Mouse (Mus musculus) lung, postnatal 0 days (tissue): Measurements from ENCODE around the gene Pafah1b3. TPM values are rescaled to one million over a fixed set of nuclear protein-coding genes. Genes with fewer than 3 reads are reported as not detected.
A peak's percentile ranks its signal among the peaks of the same experiment; 100 is the strongest.

Experiments used
- ATAC-seq: fragments of 200-750 bp; cut with Nextera tagmentation; 2 replicates; pipeline ENCODE4 v1.8.0; 2017; ENCODE audit warnings: moderate library complexity
- DNase-seq: peaks from one replicate; pipeline ENCODE4 v3.0.0-alpha.2; 2016; ENCODE audit warnings: low spot score
- H3K27ac ChIP-seq: fragments of 300-500 bp; sonication (generic); 2 replicates; pipeline ENCODE4 v1.5.1; 2014; ENCODE audit warnings: antibody characterized with exemption, mild to moderate bottlenecking, low read length, mixed read lengths
- H3K27me3 ChIP-seq: fragments of 300-500 bp; sonication (generic); replicated peaks from 2 replicates; pipeline ENCODE4 v1.6.1; 2014; ENCODE audit warnings: low read length, mixed read lengths; ENCODE audit not compliant: insufficient read depth
- H3K36me3 ChIP-seq: fragments of 300-500 bp; sonication (generic); 2 replicates; pipeline ENCODE4 v1.6.1; 2014; ENCODE audit warnings: low read length, mixed read lengths; ENCODE audit not compliant: insufficient read depth
- H3K4me1 ChIP-seq: fragments of 300-500 bp; sonication (generic); 2 replicates; pipeline ENCODE4 v1.6.1; 2014; ENCODE audit warnings: antibody characterized with exemption, low read depth, low read length, mixed read lengths; ENCODE audit not compliant: insufficient read depth
- H3K4me2 ChIP-seq: fragments of 300-500 bp; sonication (generic); replicated peaks from 2 replicates; pipeline ENCODE4 v1.6.1; 2014; ENCODE audit warnings: low read depth, mild to moderate bottlenecking, low read length, moderate library complexity, mixed read lengths
- H3K4me3 ChIP-seq: fragments of 300-500 bp; sonication (generic); 2 replicates; pipeline ENCODE4 v1.5.1; 2014; ENCODE audit warnings: low read depth, low read length
- H3K9ac ChIP-seq: fragments of 300-500 bp; sonication (generic); replicated peaks from 2 replicates; pipeline ENCODE4 v1.6.1; 2014; ENCODE audit warnings: low read depth, mild to moderate bottlenecking
- H3K9me3 ChIP-seq: fragments of 300-500 bp; sonication (generic); 2 replicates; pipeline ENCODE4 v1.6.1; 2016; ENCODE audit warnings: low read length, mixed read lengths
- CTCF ChIP-seq: IDR thresholded peaks from 2 replicates; pipeline ENCODE4 v1.5.1; 2016; ENCODE audit warnings: antibody characterized with exemption, mild to moderate bottlenecking
- EP300 ChIP-seq: IDR thresholded peaks from 2 replicates; pipeline ENCODE4 v1.6.1; 2016; ENCODE audit warnings: antibody characterized with exemption, mild to moderate bottlenecking, control low read depth
- WGBS: fragments of 180-500 bp; shearing (Covaris S2); extraction: QIAGEN DNeasy Blood & Tissue Kit; methylation state at CpG from one replicate; pipeline ENCODE4 v1.1.7; 2014; 5-methylcytosine and 5-hydroxymethylcytosine counted together
- polyA plus RNA-seq: library from polyadenylated mRNA; unstranded; fragments of >200 nt; fragmentation: Nextera tagmentation; extraction: Ambion mirVana; gene quantifications from 2 replicates; pipeline ENCODE4 v1.2.1, GENCODE M21; 2015

Pafah1b3 gene
- polyA plus RNA-seq, 1 experiment from 2014 or later: 83.8 TPM

DNA sequence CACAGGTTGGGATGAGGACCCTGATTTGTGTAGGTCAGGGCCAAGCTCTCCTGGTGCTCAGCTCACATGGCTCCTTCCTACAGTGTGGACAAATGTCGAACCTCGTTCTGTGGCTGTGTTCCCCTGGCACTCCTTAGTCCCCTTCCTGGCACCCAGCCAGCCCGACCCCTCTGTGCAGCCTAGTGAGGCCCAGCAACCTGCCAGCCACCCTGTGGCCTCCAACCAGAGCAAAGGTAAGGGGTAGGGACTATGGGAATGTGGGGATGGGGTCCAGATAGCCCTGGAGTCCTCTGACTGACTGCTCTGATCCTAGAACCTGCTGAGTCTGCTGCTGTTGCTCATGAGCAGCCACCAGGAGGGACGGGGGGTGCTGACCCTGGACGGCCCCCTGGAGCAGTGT, 13.0 kb downstream of the Pafah1b3 start:
- ATAC-seq (no peak), DNase-seq (no peak)
- Histone ChIP-seq H3K4me3 (no peak overlapping the region), H3K4me2 (no peak overlapping the region), H3K4me1 (peaks cover 28% of the 10 kb centered on the region; the same call in 1 of the 2 replicates), H3K9ac (no peak overlapping the region), H3K27me3 (no peaks in the 10 kb centered on the region), H3K36me3 (peaks cover 40% of the 10 kb centered on the region), H3K9me3 (no peaks in the 10 kb centered on the region), H3K27ac (no peak overlapping the region)
- 45% methylated on average over 5 of the region's 5 CpGs for WGBS
- TF ChIP-seq EP300 (no peak), CTCF (no peak)

DNA sequence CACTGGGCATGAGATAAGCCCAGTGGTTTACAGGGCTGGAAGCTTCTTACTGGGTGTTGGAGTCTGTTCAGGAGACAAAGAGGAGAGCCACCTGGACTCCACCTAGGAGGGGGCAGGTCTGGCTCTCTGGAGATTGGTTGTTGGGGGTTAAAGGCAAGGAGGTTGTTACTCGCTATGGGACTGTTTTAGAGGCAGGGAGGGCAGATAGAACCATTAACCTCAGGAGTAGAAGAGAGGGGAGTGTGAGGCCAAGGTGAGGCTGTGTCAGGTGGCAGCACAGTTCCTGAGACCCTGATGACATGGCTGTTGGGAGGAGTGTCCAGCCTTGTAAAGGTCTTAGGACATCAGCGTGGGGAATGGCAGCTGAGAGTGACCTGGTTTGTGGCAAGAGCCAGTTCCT, 13.6 kb downstream of the Pafah1b3 start:
- Histone ChIP-seq H3K4me2 (peak overlapping the region; percentile 91; the same call in 1 of the 2 replicates), H3K36me3 (peaks cover 34% of the 10 kb centered on the region), H3K4me1 (peaks cover 30% of the 10 kb centered on the region; the same call in 1 of the 2 replicates), H3K27ac (no peak overlapping the region), H3K27me3 (no peaks in the 10 kb centered on the region), H3K9ac (no peak overlapping the region), H3K9me3 (no peaks in the 10 kb centered on the region), H3K4me3 (no peak overlapping the region)
- DNase-seq: no peak
- WGBS: 63% methylated on average over 2 of the region's 2 CpGs
- TF ChIP-seq CTCF: no peak
- TF ChIP-seq EP300: no peak
- no peak for ATAC-seq

DNA sequence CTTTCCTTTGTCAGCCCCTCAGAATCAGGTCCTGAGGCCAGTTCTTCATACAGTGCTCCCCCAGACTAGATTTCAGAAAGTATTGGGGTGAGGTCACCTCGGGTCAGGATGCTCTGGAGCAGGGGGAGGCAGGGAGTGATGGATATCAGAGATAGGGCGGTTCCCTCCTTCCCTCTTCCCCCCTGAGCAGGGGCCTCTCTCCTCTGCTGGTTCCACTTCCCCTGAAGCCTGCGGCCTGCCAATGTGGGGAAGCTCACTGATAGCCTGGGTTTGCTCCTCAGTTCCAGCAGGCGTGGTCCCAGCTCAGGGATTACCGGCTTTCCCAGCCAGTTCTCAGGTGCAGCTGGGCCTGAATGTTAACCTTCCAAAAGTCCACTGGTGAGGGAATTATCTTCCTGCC, 14.1 kb downstream of the Pafah1b3 start:
- Histone ChIP-seq H3K9me3 (no peaks in the 10 kb centered on the region), H3K36me3 (peaks cover 29% of the 10 kb centered on the region), H3K4me2 (peak overlapping the region; percentile 91), H3K4me1 (peaks cover 30% of the 10 kb centered on the region; the same call in 1 of the 2 replicates), H3K4me3 (peak overlapping the region; percentile 80), H3K27ac (peak overlapping the region; percentile 7; the same call in 1 of the 2 replicates), H3K27me3 (no peaks in the 10 kb centered on the region), H3K9ac (no peak overlapping the region)
- DNase-seq (peak; percentile 50), ATAC-seq (no peak)
- WGBS: 6% methylated on average over 5 of the region's 5 CpGs
- TF ChIP-seq EP300 (no peak), CTCF (no peak)

DNA sequence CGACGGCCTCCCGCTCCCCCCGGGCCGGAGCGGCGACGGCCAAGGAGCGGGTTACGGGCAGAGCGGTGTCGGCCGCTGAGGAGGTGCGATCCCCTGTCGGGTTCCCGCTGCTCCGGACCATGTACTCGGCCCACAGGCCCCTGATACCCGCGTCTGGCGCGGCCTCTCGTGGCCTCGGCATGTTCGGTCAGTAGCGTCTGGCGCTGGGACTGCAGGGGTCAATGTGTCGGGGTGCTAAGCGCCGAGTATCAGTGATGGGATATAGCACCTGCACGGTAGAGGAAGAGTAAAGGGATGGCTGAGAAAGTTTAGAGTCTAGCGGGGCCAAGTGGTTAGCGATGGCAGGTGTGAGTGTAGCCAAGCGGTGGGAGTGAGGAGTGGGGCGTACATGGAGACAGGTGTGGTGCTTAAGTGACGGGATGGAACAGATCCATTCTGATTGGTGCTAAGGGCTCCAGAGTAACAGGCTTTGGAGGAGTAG, 15.0 kb downstream of the Pafah1b3 start:
- H3K4me1 ChIP-seq: peaks cover 33% of the 10 kb centered on the region; the same call in 1 of the 2 replicates
- peaks cover 22% of the 10 kb centered on the region for H3K36me3 ChIP-seq
- H3K4me2 ChIP-seq: peak overlapping the region; percentile 91
- H3K4me3 ChIP-seq: peak overlapping the region; percentile 80
- H3K9me3 ChIP-seq: no peaks in the 10 kb centered on the region
- TF ChIP-seq CTCF (peak; percentile 46), EP300 (no peak)
- peak overlapping the region; percentile 96 for H3K27ac ChIP-seq
- H3K27me3 ChIP-seq: no peaks in the 10 kb centered on the region
- peak overlapping the region; percentile 48 for H3K9ac ChIP-seq
- DNase-seq (peak; percentile 57), ATAC-seq (no peak)
- WGBS: under 1% methylated on average over 26 of the region's 36 CpGs

DNA sequence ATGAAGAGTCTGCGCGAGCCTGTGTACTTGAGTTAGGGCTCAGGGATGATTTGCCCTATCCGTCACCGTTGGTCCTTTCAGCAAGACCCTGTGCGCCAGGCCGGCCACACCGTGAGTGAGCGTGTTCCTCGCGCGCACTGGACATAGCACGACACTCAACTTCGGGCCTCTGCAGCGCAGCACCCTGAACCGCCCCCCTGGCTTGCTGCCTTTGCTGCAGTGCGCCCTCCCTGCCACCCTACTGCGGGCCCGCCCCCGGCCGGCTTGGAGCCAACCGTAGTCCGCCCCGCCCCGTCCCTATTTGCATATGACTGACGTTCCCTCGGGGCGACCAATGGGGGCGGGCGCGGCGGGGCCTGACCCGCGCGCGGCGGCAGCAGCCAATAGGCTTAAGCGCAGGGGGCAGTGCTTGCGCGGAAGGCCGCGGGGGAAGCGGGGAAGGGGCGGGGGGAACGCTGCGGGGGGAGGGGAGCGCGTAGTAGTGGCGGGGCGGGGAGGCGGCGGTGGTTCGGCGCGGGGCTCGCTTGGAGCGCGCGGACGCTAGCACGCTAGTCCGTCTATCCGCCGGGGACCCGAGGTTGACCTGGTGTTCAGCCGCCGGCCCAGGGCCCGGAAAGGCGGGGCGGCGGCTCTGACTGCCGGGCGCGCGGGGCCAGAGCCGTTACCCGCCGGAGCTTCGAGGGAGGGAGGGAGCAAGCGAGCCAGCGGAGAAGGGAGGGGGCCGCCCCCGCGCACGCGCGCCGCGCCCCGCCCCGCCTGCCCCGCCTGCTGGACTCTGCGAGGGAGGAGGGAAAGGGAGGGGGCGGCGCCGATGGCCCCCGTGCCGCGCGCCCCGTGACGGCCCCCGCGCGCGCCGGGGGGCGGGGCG, 15.8 kb downstream of the Pafah1b3 start:
- ATAC-seq: peak; percentile 84
- Histone ChIP-seq H3K27me3 (no peaks in the 10 kb centered on the region), H3K4me2 (peak overlapping the region; percentile 92), H3K36me3 (peaks cover 15% of the 10 kb centered on the region), H3K4me3 (peak overlapping the region; percentile 80), H3K9ac (peak overlapping the region; percentile 48), H3K27ac (peak overlapping the region; percentile 96), H3K4me1 (peaks cover 37% of the 10 kb centered on the region; the same call in 1 of the 2 replicates), H3K9me3 (no peaks in the 10 kb centered on the region)
- TF ChIP-seq CTCF (peak; percentile 2; the same call in 1 of the 2 replicates), EP300 (no peak; the same call in 1 of the 2 replicates)
- 1% methylated on average over 47 of the region's 108 CpGs for WGBS
- peak; percentile 98 for DNase-seq

DNA sequence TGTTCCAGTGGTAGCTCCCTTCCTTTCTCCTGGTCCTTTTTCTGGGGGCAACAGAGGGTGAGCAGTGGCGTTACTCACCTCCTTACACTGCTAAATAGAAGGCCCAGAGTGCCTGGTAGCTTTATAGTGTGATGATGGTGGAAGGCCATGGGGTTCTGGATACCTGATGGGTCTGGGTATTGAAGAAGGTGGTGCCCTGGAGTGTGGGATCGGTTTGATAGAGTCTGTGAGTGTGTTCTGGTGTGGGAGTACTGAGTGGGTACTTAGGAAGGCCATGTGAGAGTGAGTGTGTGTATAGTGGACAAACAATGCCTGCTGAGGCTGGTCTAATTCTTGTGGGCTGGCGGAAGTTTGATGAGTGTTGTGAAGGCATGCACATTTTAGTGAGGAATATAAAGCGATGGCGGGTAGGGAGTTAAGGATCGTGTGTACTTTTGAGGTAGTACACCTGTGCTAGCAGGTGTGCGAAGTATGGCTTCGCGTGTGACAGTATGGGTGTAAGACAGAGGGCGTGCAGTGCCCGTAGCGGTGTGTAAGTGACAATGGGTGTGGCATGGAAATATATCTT, 16.5 kb downstream of the Pafah1b3 start:
- no peak for ATAC-seq
- WGBS: 11% methylated on average over 12 of the region's 12 CpGs
- H3K4me1 ChIP-seq: peaks cover 37% of the 10 kb centered on the region; the same call in 1 of the 2 replicates

More for the DNA sequence above, 16.5 kb downstream of the Pafah1b3 start:
- peaks cover 13% of the 10 kb centered on the region for H3K36me3 ChIP-seq
- TF ChIP-seq CTCF: peak; percentile 14; the same call in 1 of the 2 replicates
- peak; percentile 66 for TF ChIP-seq EP300
- peak overlapping the region; percentile 96 for H3K27ac ChIP-seq
- H3K9me3 ChIP-seq: no peaks in the 10 kb centered on the region
- H3K27me3 ChIP-seq: no peaks in the 10 kb centered on the region
- H3K4me2 ChIP-seq: peak overlapping the region; percentile 92
- peak; percentile 74 for DNase-seq
- H3K4me3 ChIP-seq: peak overlapping the region; percentile 80
- no peak overlapping the region for H3K9ac ChIP-seq
